Mouse (Mus musculus): ENCODE measurements around the gene Acp1.

The Acp1 gene

GRCm38 (mm10) chr12:30911261-30912047, at the start of gene Acp1, which contains the start of gene Sh3yl1:
Gene Acp1 (minus strand): TSS chr12:30911589.
Gene Sh3yl1 (plus strand): TSS chr12:30911668.
- DNase-seq: peak; percentile 98

- DNase-seq: no peak
Measured at GRCm38 (mm10) chr12:30944197-30944596, 32.8 kb upstream of the Acp1 start.

- DNase-seq: no peak
Measured at GRCm38 (mm10) chr12:30943057-30943986, 31.9 kb upstream of the Acp1 start.

DNA sequence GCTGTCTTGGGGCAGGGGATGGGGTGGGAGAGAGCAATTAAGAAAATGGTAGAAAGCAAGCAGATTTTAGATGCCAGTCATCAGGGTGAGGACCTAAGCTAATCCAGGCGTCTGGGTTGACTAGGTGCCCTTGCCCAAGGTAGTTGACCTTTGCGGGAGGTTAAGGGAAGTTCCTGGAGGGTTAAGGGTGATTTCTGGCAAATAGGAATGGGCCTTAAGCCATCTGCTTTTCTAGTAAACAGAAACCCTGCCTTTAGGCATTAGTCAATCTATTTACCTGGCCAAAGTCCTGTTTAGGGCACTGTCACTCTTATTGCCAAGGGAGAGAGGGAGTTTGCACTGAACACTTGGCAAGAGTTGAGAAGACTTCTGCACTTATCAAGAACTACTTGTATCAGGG, 25.5 kb upstream of the Acp1 start:
- DNase-seq: no peak

GRCm38 (mm10) chr12:30933299-30933698, 21.9 kb upstream of the Acp1 start:
- no peak for DNase-seq

DNA sequence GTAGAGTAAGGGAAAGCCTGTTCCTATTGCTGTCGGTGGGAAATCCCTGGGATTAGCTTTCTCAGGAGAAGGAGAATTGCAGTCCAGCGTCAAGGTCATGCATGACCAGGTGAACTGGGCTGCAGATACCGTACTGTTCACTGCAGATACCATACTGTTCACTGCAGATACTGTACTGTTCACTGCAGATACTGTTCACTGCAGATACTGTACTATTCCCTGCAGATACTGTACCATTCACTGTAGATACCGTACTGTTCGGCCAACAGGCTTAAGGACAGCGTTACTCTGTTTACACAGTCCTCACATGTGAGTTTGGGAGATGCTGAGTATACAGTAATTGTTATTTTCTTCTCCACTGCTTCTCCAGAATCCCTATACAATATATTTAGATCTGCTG, 16.8 kb upstream of the Acp1 start:
- no peak for DNase-seq

GRCm38 (mm10) chr12:30922401-30922800, 11.0 kb upstream of the Acp1 start:
- peak; percentile 52 for DNase-seq

DNA sequence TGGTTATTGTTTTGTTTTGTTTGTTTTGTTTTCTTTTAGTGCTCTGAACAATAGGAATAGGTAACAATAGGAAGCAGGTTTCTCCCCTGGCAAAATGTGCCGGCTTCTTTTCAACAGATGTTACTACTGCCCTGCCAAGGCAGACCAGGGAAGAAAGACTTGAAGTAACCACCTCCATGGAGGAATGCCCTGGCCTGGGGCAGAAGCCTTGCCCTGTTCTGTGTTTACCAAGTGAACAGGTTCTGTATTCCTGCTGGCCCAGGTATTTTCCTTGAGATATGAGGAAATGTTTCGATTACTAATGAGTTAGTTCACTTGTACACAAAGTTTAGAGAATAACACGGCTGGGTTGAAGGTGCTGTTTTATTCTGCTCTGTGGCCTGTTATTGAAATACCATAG, 1.5 kb upstream of the Acp1 start:
- DNase-seq: no peak

DNA sequence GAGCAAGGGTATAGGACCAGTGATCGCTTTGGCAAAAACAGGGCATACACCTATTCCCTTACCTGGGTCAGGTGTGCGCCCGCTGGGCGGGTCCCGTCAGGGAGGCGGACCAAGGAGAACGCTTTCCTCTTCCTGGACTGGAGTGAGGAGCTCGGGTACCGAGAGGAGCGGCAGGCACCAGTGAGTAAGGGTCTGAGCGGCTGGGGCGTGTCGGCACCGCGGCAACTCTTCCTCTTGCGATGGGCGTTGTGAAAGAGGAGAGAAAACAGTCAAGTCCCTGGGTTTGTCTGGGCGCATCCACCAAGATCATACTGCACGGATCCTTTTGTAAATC, 626 bp upstream of the Acp1 start:
- peak; percentile 77 for DNase-seq

DNA sequence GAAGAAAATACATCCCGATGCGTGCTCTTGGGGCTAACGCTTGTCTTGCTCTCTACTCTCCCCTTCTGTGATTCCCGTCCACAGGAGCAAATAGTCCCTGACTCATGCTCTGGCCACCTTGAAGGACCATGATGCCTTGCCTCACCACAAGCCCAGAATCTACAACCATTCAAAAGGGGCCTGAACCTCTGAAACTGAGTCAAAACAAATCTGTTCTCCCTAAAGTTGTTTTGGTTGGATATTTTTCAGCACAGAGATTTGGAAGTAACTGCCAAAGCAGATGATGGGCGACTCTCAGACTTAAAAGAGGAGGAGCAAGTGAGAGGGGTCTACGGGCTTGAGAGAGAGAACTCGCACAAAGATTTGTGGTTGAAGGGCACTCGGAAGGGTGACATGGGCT, 529 bp downstream of the Acp1 start:
- peak; percentile 60 for DNase-seq

DNA sequence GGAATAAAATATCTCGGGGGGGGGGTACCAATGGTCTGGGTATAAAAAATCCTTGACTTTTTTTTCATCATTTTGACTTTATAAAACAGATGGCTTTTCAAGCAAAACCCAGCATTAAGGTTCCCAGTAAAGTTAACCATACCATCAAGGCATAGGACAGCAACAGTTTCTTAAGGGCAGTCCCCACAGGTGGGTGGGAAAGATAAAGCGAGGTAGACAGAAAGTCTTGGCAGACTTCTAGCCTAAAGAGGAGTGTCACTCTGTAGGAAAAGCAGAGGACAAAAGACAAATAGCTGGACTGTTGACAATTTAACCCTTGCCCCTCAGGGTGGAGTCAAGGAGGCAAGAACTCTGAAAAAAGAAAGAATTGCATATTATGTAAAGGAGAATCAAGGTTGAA, 1.5 kb downstream of the Acp1 start:
- DNase-seq: peak; percentile 72

DNA sequence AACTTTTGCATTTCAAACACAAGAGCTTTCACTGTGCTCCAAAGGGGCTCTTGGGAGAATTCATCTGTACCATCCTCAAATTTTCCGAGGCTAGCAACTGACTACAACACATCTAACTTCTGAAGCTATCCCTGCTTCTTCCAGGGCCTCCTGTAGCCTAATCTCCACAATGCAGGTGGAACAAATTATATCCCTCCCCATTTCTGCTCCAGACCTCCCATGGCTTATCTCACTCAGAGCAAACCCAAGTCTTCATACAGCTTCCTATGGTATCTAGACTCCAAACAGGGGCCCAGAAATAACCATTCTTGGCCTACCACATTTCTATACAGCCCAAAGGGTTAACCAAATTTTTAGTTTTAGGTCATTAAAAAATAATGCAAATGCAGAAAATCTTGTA, 2.7 kb downstream of the Acp1 start:
- peak; percentile 70 for DNase-seq

- peak; percentile 68 for DNase-seq
Measured at GRCm38 (mm10) chr12:30897039-30897438, 14.3 kb downstream of the Acp1 start.

DNA sequence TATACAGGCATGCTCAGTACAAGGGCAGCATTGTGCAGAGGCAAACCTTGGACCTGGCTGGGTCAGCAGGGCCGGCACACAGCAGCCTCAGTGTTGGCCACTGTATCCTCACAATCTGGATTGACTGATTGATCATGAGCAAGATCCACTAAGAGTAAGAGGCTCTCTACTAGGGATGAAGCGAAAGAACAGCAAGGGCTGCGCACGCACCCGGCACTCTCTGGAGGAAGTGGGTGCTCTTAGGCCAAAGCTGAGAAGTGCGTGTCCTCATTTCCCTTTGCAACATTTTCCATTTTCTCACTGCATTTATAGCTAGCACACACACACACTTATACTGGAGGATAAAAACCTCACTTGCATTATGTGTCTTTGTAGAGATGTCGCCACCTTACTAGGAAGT, 20.0 kb downstream of the Acp1 start:
- no peak for DNase-seq

DNA sequence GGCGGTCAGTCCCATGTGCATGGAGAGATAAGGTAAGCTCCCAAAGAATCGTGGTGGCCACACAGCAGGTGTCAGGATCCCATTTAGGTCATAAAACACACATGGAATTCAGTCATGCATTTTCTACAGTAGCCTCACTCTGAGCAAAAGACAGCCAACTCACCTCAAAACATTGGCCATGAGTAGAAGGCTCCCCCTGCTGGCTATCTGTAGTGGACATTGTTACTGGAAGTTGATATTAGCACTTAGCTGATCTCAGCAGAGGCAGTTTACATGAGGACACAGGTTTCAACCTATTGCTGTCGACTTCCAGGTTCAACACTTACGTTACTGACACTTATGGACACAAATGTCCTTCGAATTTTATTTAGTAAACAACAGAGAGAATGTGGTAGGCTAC, 21.3 kb downstream of the Acp1 start:
- DNase-seq: peak; percentile 75

GRCm38 (mm10) chr12:30888003-30888402, 23.4 kb downstream of the Acp1 start:
- DNase-seq: peak; percentile 70

- no peak for DNase-seq
Measured at GRCm38 (mm10) chr12:30885891-30886290, 25.5 kb downstream of the Acp1 start.

GRCm38 (mm10) chr12:30884622-30885230, 26.7 kb downstream of the Acp1 start:
- no peak for DNase-seq

- DNase-seq: no peak
Measured at GRCm38 (mm10) chr12:30883986-30884621, 27.3 kb downstream of the Acp1 start, which contains the start of gene Alkal2. Gene Alkal2 (plus strand): TSS chr12:30884322.

DNA sequence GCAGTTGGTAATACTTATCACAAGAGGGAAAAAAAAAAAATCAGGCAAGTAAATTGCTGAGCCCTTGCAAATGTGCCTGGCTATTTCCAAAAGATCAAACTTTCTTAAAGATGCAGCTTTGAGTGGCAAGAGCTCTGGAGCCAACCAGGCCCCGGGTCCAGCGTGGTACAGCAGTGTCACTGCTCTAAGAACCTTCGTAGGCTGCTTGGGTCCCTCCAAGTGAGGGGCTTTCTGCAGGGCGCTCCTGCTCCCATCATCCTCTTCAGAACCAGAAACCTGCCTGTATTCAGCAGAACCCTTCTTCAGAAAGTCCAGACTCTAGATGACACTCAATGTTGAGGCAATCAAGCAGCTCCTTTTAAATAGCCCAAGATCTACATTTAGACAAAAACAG, 27.8 kb downstream of the Acp1 start:
- no peak for DNase-seq

DNA sequence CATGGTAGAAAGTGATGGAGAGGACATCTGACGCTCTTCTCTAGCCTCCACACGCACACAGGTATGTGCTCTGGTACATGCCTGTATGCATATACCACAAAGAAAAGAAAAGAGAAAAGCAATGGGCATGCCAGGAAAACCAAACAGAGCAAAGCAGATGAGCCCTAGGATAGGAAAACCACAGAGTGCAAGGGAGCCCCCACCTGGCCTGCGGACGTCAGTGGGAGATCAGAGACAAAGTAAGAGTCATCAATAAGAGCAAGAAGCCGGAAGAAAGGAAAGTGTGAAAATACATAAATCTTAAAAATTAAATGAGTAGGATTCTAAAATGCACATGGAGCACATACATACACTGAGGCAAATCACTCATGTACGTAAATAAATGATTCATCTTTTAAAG, 31.9 kb downstream of the Acp1 start:
- DNase-seq: no peak

DNA sequence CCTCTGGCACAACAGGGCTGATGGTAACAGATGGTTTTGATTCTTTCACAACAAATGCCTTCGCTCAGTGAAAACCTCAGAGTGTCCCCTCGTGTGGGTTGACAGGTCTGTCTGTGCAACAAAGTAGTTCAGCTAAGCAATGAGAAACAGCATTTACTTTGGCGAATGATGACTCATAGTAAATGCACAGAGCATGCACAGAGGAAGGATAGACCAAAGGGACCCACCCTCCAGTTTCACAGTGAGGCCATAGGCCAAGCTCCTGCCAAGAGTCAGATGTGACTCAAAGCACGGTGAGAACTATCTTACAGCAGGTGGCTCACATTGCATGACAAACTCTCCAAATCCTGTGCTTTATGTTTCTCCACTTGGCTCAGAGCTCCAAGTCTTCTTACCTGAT, 45.6 kb downstream of the Acp1 start:
- no peak for DNase-seq

DNA sequence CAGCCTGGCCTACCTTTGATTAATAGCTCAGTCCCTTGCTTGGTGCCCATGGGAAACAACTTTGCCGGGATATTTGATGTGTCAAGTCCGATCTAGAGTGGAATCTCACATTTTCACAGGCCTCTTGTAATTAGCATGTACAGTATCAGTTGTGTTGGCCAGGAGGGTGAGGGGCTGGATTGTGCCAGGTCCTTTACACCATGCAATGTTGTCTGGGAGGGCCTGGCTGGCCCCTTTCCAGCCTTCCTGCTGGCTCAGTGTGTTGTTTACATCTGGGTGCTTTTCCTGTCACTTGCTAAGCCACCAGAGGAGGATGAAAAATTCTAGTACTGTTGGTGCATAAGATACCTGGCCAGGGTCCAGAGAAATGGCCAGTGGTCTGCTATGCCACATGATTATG, 47.0 kb downstream of the Acp1 start:
- DNase-seq: no peak
